Mouse (Mus musculus): ENCODE data around the gene Klhl8. TPM values are rescaled to one million over a fixed set of nuclear protein-coding genes. Genes with fewer than 3 reads are reported as not detected.

Klhl8 gene
- polyA plus RNA-seq, 1 experiment from 2014 or later = 15.5 TPM

GRCm38 (mm10) chr5:103913150-103913549 lies 2.1 kb upstream of the Klhl8 start:
- H3K9ac ChIP-seq = no peak overlapping the region
- peaks cover 9% of the 10 kb centered on the region for H3K4me1 ChIP-seq
- no peak overlapping the region for H3K4me2 ChIP-seq
- no peak for ATAC-seq (ENCODE audit: insufficient number of reproducible peaks, low FRiP score, low TSS enrichment, low read depth)
- H3K4me3 ChIP-seq = no peak overlapping the region
- no peak overlapping the region for H3K27ac ChIP-seq
- no peaks in the 10 kb centered on the region for H3K36me3 ChIP-seq
- 61% methylated on average over 4 of the region's 4 CpGs for WGBS
- no peaks in the 10 kb centered on the region for H3K27me3 ChIP-seq
- H3K9me3 ChIP-seq = no peaks in the 10 kb centered on the region

GRCm38 (mm10) chr5:103911555-103911954 lies 496 bp upstream of the Klhl8 start:
- Histone ChIP-seq H3K4me3 (peak overlapping the region; percentile 89; the same call in 1 of the 2 replicates), H3K9ac (no peak overlapping the region), H3K9me3 (no peaks in the 10 kb centered on the region), H3K36me3 (no peaks in the 10 kb centered on the region), H3K4me1 (peaks cover 9% of the 10 kb centered on the region), H3K27ac (no peak overlapping the region), H3K27me3 (no peaks in the 10 kb centered on the region), H3K4me2 (0 out of 2 replicates have a peak overlapping the region, but pooled peaks have one; percentile 74)
- 76% methylated on average over 5 of the region's 5 CpGs for WGBS
- no peak for ATAC-seq (ENCODE audit: insufficient number of reproducible peaks, low FRiP score, low TSS enrichment, low read depth)

GRCm38 (mm10) chr5:103910156-103910555 lies 903 bp downstream of the Klhl8 start:
- WGBS = 9% methylated on average over 8 of the region's 9 CpGs
- Histone ChIP-seq H3K9ac (no peak overlapping the region), H3K27me3 (no peaks in the 10 kb centered on the region), H3K4me2 (peak overlapping the region; percentile 74), H3K36me3 (no peaks in the 10 kb centered on the region), H3K4me1 (peaks cover 9% of the 10 kb centered on the region), H3K4me3 (peak overlapping the region; percentile 89), H3K9me3 (no peaks in the 10 kb centered on the region), H3K27ac (no peak overlapping the region)
- ATAC-seq (ENCODE audit: insufficient number of reproducible peaks, low FRiP score, low TSS enrichment, low read depth) = no peak

- Histone ChIP-seq H3K27ac (no peak overlapping the region), H3K27me3 (no peaks in the 10 kb centered on the region), H3K4me3 (no peak overlapping the region), H3K4me1 (peaks cover 9% of the 10 kb centered on the region), H3K9ac (no peak overlapping the region), H3K36me3 (no peaks in the 10 kb centered on the region), H3K4me2 (no peak overlapping the region), H3K9me3 (no peaks in the 10 kb centered on the region)
- ATAC-seq (ENCODE audit: insufficient number of reproducible peaks, low FRiP score, low TSS enrichment, low read depth) = no peak
- WGBS = 51% methylated on average over 3 of the region's 3 CpGs
Observed at GRCm38 (mm10) chr5:103909466-103909865, 1.6 kb downstream of the Klhl8 start.

GRCm38 (mm10) chr5:103908851-103909250 lies 2.2 kb downstream of the Klhl8 start:
- no peaks in the 10 kb centered on the region for H3K27me3 ChIP-seq
- H3K4me2 ChIP-seq = no peak overlapping the region
- no peak overlapping the region for H3K4me3 ChIP-seq
- 32% methylated on average over 7 of the region's 7 CpGs for WGBS
- H3K27ac ChIP-seq = no peak overlapping the region
- no peaks in the 10 kb centered on the region for H3K36me3 ChIP-seq
- no peak for ATAC-seq (ENCODE audit: insufficient number of reproducible peaks, low FRiP score, low TSS enrichment, low read depth)
- no peak overlapping the region for H3K9ac ChIP-seq
- peaks cover 9% of the 10 kb centered on the region for H3K4me1 ChIP-seq
- no peaks in the 10 kb centered on the region for H3K9me3 ChIP-seq

- 78% methylated on average over 4 of the region's 4 CpGs for WGBS
- H3K9ac ChIP-seq = no peak overlapping the region
- H3K4me3 ChIP-seq = no peak overlapping the region
- H3K27ac ChIP-seq = no peak overlapping the region
- peaks cover 9% of the 10 kb centered on the region for H3K4me1 ChIP-seq
- no peaks in the 10 kb centered on the region for H3K36me3 ChIP-seq
- ATAC-seq (ENCODE audit: insufficient number of reproducible peaks, low FRiP score, low TSS enrichment, low read depth) = no peak
- no peaks in the 10 kb centered on the region for H3K9me3 ChIP-seq
- H3K4me2 ChIP-seq = no peak overlapping the region
- no peaks in the 10 kb centered on the region for H3K27me3 ChIP-seq
Observed at GRCm38 (mm10) chr5:103907844-103908243, 3.2 kb downstream of the Klhl8 start.

- Histone ChIP-seq H3K27ac (no peak overlapping the region), H3K4me2 (no peak overlapping the region), H3K4me1 (peaks cover 7% of the 10 kb centered on the region), H3K27me3 (no peaks in the 10 kb centered on the region), H3K9ac (no peak overlapping the region), H3K9me3 (no peaks in the 10 kb centered on the region), H3K4me3 (no peak overlapping the region), H3K36me3 (no peaks in the 10 kb centered on the region)
- ATAC-seq (ENCODE audit: insufficient number of reproducible peaks, low FRiP score, low TSS enrichment, low read depth) = no peak
- WGBS = 87% methylated on average over 6 of the region's 6 CpGs
Observed at GRCm38 (mm10) chr5:103906173-103906572, 4.9 kb downstream of the Klhl8 start.

GRCm38 (mm10) chr5:103898310-103898709 lies 12.7 kb downstream of the Klhl8 start:
- Histone ChIP-seq H3K27me3 (no peaks in the 10 kb centered on the region), H3K4me3 (no peak overlapping the region), H3K4me2 (no peak overlapping the region), H3K9me3 (no peaks in the 10 kb centered on the region), H3K36me3 (no peaks in the 10 kb centered on the region), H3K9ac (no peak overlapping the region), H3K27ac (no peak overlapping the region), H3K4me1 (no peaks in the 10 kb centered on the region)
- ATAC-seq (ENCODE audit: insufficient number of reproducible peaks, low FRiP score, low TSS enrichment, low read depth) = no peak
- 29% methylated on average over 1 of the region's 1 CpGs for WGBS

GRCm38 (mm10) chr5:103889766-103890165 lies 21.3 kb downstream of the Klhl8 start:
- 44% methylated on average over 15 of the region's 15 CpGs for WGBS
- no peak for ATAC-seq (ENCODE audit: insufficient number of reproducible peaks, low FRiP score, low TSS enrichment, low read depth)
- H3K4me2 ChIP-seq = no peak overlapping the region

GRCm38 (mm10) chr5:103863759-103864158 lies 47.3 kb downstream of the Klhl8 start:
- no peak overlapping the region for H3K4me3 ChIP-seq
- no peak for ATAC-seq (ENCODE audit: insufficient number of reproducible peaks, low FRiP score, low TSS enrichment, low read depth)
- H3K4me1 ChIP-seq = no peaks in the 10 kb centered on the region
- H3K9ac ChIP-seq = no peak overlapping the region
- no peaks in the 10 kb centered on the region for H3K9me3 ChIP-seq
- no peaks in the 10 kb centered on the region for H3K27me3 ChIP-seq
- H3K27ac ChIP-seq = no peak overlapping the region
- no peak overlapping the region for H3K4me2 ChIP-seq
- WGBS = 75% methylated on average over 4 of the region's 4 CpGs
- peaks cover 20% of the 10 kb centered on the region for H3K36me3 ChIP-seq

More at GRCm38 (mm10) chr5:103889766-103890165, 21.3 kb downstream of the Klhl8 start:
- Histone ChIP-seq H3K4me3 (no peak overlapping the region), H3K9me3 (no peaks in the 10 kb centered on the region), H3K4me1 (no peaks in the 10 kb centered on the region), H3K27me3 (no peaks in the 10 kb centered on the region), H3K36me3 (no peaks in the 10 kb centered on the region), H3K27ac (no peak overlapping the region), H3K9ac (no peak overlapping the region)

GRCm38 (mm10) chr5:103860622-103861021 lies 50.4 kb downstream of the Klhl8 start:
- WGBS = 90% methylated on average over 11 of the region's 11 CpGs
- Histone ChIP-seq H3K9me3 (no peaks in the 10 kb centered on the region), H3K36me3 (peaks cover 15% of the 10 kb centered on the region), H3K4me3 (no peak overlapping the region), H3K27ac (no peak overlapping the region), H3K9ac (no peak overlapping the region), H3K27me3 (no peaks in the 10 kb centered on the region), H3K4me2 (no peak overlapping the region), H3K4me1 (0 out of 2 replicates have a peak, but pooled peaks cover 4% of the 10 kb centered on the region)
- no peak for ATAC-seq (ENCODE audit: insufficient number of reproducible peaks, low FRiP score, low TSS enrichment, low read depth)

GRCm38 (mm10) chr5:103857151-103857550 lies 53.9 kb downstream of the Klhl8 start:
- WGBS = 80% methylated on average over 2 of the region's 2 CpGs
- H3K36me3 ChIP-seq = 0 out of 2 replicates have a peak, but pooled peaks cover under 1% of the 10 kb centered on the region
- no peaks in the 10 kb centered on the region for H3K9me3 ChIP-seq
- H3K9ac ChIP-seq = no peak overlapping the region
- no peaks in the 10 kb centered on the region for H3K27me3 ChIP-seq
- H3K27ac ChIP-seq = no peak overlapping the region
- no peak for ATAC-seq (ENCODE audit: insufficient number of reproducible peaks, low FRiP score, low TSS enrichment, low read depth)
- H3K4me1 ChIP-seq = 0 out of 2 replicates have a peak, but pooled peaks cover 4% of the 10 kb centered on the region
- H3K4me2 ChIP-seq = no peak overlapping the region
- H3K4me3 ChIP-seq = no peak overlapping the region
